Mouse (Mus musculus): ENCODE results near the gene Kyat1.
"Not testable (repeated sequence)": the region's sequence is repeated elsewhere in the genome, so short reads cannot be mapped to it uniquely, and the experiment has no call there.

The Kyat1 gene

GRCm38 (mm10) chr2:30173541-30174240 is 32.0 kb downstream of the Kyat1 start:
- DNase-seq (ENCODE audit: low read depth, low spot score) = no peak

DNA sequence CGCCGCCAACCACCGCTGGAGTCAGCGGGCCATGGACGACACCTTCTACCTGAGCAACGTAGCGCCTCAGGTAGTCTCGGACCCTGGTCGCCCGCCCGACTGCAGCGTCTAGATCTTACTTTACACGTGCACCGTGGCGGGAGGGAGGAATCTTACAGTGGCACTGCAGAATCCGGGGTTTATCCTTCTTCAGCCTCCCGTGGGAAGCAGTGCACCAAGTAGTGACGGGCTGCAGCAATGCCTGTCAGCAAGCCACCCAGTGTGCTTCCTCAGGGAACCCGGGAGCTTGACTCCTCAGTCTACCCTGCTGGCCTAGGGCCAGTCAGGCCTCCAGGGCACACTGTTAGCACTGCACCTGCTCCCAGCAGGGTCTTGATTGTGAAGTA is 33.7 kb downstream of the Kyat1 start:
- no peak for DNase-seq (ENCODE audit: low read depth, low spot score)

GRCm38 (mm10) chr2:30171371-30171996 is 34.2 kb downstream of the Kyat1 start, which contains the start of gene Endog:
Gene Endog (plus strand): TSS chr2:30171493.
- peak; percentile 90 for DNase-seq (ENCODE audit: low read depth, low spot score)

DNA sequence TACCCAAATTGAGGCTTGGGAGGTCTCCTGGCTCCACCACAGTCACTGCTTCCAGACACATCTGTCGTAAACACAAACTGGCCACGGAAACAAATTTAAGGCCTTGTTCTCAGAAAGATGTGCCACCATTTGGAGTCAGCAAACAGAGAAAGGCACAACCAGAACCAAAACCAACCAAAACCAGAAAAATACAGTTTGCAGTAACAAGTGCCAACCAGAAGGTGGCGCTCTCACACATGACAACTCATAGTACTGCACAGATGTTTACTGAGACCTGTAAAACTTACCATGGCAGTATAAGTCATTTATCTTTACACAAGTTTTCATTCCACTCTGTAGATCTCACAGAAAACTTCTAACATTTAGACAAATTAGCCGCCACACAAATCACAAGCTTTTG is 39.0 kb downstream of the Kyat1 start:
- peak; percentile 34 for DNase-seq (ENCODE audit: low read depth, low spot score)

GRCm38 (mm10) chr2:30164340-30164932 is 41.2 kb downstream of the Kyat1 start:
- DNase-seq (ENCODE audit: low read depth, low spot score) = no peak

GRCm38 (mm10) chr2:30161809-30162208 is 43.8 kb downstream of the Kyat1 start:
- DNase-seq (ENCODE audit: low read depth, low spot score) = peak; percentile 64

GRCm38 (mm10) chr2:30159871-30160270 is 45.8 kb downstream of the Kyat1 start:
- DNase-seq (ENCODE audit: low read depth, low spot score) = not testable (repeated sequence)

DNA sequence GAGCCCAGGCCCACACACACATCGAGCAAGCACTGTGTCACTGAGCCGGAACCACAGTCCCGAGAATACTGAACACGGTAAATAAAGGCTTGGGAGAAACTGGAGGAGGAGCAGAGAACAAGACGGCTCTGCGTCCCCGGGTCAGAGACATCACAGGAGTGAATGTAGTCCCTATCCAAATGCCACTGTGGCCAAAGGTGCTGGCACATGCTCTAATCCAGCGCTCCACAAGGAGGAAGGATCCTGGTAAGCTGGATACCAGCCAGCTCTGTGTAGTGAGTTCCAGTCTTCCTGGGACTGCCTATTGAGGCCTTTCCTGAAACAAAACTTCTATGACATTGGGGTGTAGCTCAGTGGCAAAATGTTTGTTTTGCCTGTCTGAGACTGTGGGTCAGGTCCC is 53.0 kb downstream of the Kyat1 start:
- DNase-seq (ENCODE audit: low read depth, low spot score) = no peak

GRCm38 (mm10) chr2:30151840-30152239 is 53.8 kb downstream of the Kyat1 start:
- no peak for DNase-seq (ENCODE audit: low read depth, low spot score)

DNA sequence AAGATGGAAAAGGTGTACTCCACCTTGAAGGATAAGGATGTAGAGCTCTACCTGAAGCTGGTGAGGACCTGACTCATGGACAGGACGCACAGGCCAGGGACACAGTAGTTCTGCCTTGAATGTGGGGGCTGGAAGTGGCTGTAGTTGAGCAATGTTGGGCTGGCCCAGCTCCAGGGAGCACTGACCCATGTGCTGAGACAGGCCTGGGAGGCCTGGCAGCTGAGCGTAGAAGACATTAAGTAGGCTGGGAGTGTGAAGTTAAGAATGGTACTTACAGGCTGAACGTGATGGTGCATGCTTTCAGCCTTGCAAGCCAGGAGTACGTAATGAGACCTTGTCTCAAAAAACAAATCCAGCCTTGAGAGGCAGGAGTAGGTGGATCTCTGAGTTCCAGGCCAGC is 58.2 kb downstream of the Kyat1 start:
- DNase-seq (ENCODE audit: low read depth, low spot score) = no peak

DNA sequence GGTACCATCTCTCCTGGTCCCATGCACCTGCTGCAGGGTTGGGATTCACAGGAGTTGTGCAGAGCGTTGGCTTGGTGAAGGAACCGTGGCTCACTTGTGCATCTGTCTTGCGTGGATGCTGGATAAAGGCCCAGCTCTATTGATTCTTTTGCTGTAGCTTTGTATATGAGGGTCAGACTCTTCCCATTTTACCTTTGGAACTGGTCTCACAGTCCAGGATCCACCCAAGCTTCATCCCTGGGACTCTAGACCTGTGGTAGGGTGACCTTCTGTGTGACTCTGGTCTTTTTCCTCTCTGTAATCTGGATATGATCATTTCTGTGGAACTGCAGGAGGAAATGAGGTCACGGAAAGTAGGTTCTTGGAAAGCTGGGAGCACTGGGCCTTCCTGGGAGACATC is 61.2 kb downstream of the Kyat1 start:
- DNase-seq (ENCODE audit: low read depth, low spot score) = no peak

- DNase-seq (ENCODE audit: low read depth, low spot score) = not testable (repeated sequence)
Measured at GRCm38 (mm10) chr2:30140021-30140420, 65.6 kb downstream of the Kyat1 start.

GRCm38 (mm10) chr2:30136458-30136857 is 69.2 kb downstream of the Kyat1 start:
- DNase-seq (ENCODE audit: low read depth, low spot score) = no peak
